Mouse (Mus musculus) CD4-positive helper T cell, adult 2 months (primary cell): ENCODE data around the gene Rtraf.
A peak's percentile ranks its signal among the peaks of the same experiment; 100 is the strongest.

ENCODE experiments used
- DNase-seq: peaks from one replicate; pipeline ENCODE4 v3.0.0-alpha.2; 2012; ENCODE audit warnings: low read depth, missing footprints, low spot score

Rtraf gene

GRCm38 (mm10) chr14:19800485-19800884 is 23.1 kb downstream of the Rtraf start:
- DNase-seq, result no peak

- DNase-seq, result no peak
Observed at GRCm38 (mm10) chr14:19796541-19797304, 26.9 kb downstream of the Rtraf start.

- no peak for DNase-seq
Observed at GRCm38 (mm10) chr14:19794881-19795280, 28.7 kb downstream of the Rtraf start.

GRCm38 (mm10) chr14:19788443-19788842 is 35.2 kb downstream of the Rtraf start:
- no peak for DNase-seq

- no peak for DNase-seq
Observed at GRCm38 (mm10) chr14:19785797-19786588, 37.6 kb downstream of the Rtraf start.

GRCm38 (mm10) chr14:19777945-19778344 is 45.7 kb downstream of the Rtraf start:
- DNase-seq, result no peak

GRCm38 (mm10) chr14:19777365-19777764 is 46.3 kb downstream of the Rtraf start:
- no peak for DNase-seq

- DNase-seq, result no peak
Observed at GRCm38 (mm10) chr14:19776890-19777289, 46.7 kb downstream of the Rtraf start.

- no peak for DNase-seq
Observed at GRCm38 (mm10) chr14:19776179-19776578, 47.4 kb downstream of the Rtraf start.

GRCm38 (mm10) chr14:19775491-19775890 is 48.1 kb downstream of the Rtraf start:
- no peak for DNase-seq

- no peak for DNase-seq
Observed at GRCm38 (mm10) chr14:19774036-19774628, 49.5 kb downstream of the Rtraf start.

GRCm38 (mm10) chr14:19771173-19771572 is 52.5 kb downstream of the Rtraf start:
- DNase-seq, result peak; percentile 61

- no peak for DNase-seq
Observed at GRCm38 (mm10) chr14:19769441-19770200, 54.0 kb downstream of the Rtraf start.

GRCm38 (mm10) chr14:19768648-19769047 is 55.0 kb downstream of the Rtraf start:
- DNase-seq, result no peak

GRCm38 (mm10) chr14:19766380-19766649 is 57.3 kb downstream of the Rtraf start:
- DNase-seq, result no peak

- no peak for DNase-seq
Observed at GRCm38 (mm10) chr14:19765539-19766379, 57.9 kb downstream of the Rtraf start.

GRCm38 (mm10) chr14:19764331-19764730 is 59.3 kb downstream of the Rtraf start:
- no peak for DNase-seq

- no peak for DNase-seq
Observed at GRCm38 (mm10) chr14:19763527-19763926, 60.1 kb downstream of the Rtraf start.

GRCm38 (mm10) chr14:19762014-19762413 is 61.6 kb downstream of the Rtraf start:
- no peak for DNase-seq
